Mouse (Mus musculus) WW6 (cell line): ENCODE results near the gene Gramd1a.

Experiments
- DNase-seq: peaks from one replicate; pipeline ENCODE4 v3.0.0-alpha.2; 2013; ENCODE audit warnings: low read depth, low spot score

Gramd1a gene

DNA sequence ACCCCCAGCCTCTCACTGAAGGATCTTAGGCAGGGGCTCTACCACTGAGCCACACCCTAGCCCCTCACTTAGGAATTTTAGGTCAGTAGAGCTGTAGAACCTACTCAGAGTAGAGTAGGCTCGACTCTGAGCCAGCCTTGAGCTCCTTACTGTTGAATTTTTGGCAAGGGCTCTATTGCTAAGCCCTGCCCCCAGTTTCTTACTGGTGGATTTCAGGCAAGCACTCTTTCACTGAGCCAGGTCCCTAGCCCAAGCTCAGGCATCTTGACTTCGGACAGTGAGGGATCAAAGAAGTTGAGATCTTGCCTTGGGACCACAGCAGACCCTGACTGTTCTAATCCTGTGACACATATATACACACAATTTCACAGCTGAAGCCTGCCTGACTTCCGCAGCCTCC, 32.0 kb downstream of the Gramd1a start:
- no peak for DNase-seq

DNA sequence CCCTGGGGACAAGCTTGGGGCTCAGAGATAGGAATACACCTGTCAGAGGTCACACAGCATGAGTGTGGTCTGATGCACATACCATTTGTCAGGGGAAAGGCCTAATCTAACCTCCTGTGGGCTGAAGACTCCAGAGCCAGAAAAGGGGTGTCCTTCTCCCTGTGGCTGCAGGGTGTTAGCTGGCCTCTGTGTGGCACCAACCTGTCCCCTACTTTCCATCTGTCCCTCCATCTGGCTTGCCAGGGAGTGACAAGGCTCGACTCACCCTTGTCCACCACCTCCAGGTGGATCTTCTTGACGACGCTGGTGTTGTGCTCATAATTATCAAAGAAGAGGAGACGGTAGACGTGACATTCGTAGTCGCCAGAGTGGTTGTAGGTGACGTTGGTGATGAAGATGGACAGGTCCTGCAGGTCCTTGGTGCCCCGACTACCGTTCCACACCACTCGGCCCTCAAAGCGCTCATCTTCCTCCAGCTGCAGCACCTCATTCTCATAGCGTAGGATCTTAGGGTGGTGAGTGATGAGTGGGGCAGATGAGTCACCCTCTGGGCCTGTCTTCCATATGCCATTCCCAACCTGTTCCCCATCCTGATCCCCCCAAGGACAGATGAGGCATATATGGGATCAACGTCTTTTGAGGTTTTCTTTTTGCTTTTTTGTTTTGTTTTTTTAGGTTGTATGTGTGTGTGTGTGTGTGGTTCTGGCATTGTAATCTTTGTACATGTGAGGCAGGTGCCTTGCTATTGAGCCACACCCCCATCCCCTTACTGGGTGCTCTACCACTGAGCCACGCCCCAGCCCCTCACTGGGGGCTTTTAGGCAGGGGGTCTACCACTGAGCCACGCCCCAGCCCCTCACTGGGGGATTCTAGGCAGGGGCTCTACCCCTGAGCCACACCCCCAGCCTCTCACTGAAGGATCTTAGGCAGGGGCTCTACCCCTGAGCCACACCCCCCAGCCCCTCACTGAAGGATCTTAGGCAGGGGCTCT, 32.8 kb downstream of the Gramd1a start:
- DNase-seq, result no peak

DNA sequence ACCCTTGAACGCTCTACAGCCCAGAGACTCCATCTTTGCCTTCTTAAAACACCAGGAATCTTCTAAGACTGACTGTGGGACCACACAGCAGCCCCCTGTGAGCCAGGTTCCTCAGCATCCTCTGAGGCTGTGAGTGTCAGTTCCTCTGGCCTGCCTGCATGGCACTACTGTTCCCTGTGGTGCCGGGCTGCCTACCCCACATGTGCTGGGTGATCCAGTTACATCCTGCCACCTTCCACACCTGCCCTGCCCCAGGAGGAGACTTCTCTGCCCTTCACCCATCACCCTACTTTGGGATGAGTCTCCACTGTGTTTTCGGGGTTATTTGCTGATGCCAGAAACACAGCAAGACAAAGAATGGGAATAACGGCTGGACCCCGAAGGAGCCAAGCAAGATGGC, 36.1 kb downstream of the Gramd1a start:
- no peak for DNase-seq

DNA sequence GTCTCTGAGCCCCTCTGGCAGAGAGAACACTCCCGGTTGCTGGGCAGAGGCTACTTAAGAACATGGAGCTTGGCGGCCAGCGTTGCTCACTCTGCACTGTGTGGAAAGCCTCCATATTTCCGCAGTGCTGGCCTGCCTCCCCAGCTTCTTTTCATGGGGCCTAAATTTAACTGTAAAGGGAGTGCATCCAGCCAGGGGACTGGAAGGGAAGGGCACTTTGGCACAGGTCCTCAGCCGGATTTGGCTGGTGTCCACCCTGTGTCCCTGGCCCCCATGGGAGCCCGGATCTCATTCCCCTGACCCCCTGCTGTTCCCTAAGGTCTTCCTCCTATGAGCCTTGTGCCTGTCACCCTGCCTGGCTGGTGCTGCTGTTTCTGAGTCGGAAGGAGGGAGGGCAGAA, 37.2 kb downstream of the Gramd1a start:
- no peak for DNase-seq

DNA sequence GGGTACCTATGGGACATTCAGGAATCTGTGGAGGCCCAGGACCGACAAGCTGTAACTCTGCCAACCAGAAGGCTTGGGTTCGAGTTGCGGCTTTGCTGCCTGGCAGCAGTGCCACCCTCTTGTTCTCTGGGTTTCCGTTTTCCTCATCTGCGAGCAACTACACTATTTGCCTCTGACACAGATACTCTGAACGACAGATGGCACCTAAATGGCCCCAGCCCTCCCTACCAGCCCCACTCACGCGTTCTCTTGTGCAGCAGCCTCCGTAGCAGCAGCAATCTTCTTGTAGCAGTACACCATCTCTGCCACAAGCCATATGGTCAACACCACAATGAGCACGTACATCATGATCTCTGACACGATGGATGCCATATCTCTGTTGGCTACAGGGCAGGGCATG, 38.2 kb downstream of the Gramd1a start:
- DNase-seq, result no peak

DNA sequence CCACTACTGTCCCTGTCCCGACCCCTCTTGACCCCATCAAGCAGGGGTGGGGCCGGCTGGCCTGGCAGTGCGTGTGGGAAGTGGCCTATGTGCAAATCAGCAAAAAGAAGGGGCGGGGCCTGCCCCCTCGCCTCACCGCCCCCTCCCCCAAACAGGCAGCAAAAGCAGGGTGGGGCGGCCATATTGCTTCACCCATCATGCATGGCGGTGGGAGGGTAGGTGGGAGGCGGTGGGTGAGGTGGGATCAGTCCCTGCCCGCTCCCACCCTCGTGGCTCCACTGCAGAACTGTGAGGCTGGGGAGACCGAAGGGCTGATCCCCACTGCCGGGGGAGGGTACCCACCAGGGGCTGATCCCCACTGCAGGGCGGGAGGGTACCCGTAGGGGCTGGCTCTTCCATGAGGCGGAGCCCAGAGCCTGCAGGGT, 39.0 kb downstream of the Gramd1a start:
- DNase-seq, result no peak

DNA sequence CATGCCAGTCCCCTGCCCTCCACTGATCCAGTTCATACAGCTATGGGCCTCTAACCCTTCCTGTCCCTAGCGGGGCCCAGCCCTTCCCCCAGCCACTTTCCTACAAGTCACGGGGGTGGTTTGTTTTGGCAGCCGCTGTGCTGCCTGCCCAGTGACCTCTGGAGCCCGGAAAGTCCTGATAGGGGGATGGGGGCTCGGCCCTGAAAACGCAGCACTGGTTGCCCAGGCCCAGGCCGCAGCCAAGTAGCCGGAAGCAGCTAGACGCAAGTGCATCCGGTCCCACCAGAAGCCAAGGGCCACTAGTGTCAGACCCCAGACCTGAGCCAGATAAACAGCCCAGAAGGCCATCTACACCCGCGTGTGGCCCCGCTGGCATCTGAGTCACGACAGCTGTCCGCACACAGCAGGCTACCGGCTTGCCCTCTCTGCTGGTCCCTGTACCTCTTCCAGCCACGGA, 40.1 kb downstream of the Gramd1a start:
- DNase-seq, result no peak

DNA sequence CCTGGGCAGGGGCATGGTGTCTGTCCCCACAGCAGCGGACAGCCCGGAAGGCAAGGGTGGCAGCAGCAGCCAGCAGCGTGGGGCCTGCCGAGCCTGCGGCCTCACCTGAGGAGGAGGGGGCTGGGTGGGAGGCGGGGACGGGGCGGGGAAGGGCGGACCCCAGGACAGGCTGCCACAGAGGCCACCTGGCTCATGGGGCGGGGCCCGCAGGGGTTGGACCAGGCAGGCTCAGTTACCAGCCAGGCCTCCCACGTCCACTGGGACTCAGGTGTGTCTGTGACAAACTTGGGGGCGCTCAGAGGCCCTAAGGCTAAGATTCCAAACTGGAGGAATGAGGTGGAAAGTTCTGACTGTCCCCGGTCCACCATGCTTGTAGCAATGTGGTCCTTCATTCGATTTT, 40.5 kb downstream of the Gramd1a start, which contains the start of gene Hpn:
Gene Hpn, minus strand, starts transcription at position 109 of the 400 bp plus-strand sequence.
- no peak for DNase-seq

DNA sequence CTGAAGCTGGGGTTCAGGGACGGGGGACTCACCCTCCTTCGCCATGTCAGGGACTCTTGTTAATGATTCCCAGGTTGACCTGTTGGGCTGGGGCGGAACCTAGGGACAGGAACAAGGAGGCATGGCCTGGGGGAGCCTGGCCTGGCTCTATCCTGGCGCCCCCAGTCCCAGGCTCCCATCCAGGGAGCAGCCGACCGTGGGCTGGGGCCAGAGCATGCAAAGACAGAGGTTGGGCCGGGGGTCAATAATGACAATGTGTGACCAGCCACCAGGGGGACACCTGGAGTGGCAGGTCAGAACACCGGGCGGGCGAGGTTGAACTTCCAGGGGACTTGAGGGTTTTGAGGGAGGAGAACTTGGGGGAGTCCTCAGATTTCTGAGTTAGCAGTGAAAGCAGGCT, 41.0 kb downstream of the Gramd1a start:
- DNase-seq, result no peak

DNA sequence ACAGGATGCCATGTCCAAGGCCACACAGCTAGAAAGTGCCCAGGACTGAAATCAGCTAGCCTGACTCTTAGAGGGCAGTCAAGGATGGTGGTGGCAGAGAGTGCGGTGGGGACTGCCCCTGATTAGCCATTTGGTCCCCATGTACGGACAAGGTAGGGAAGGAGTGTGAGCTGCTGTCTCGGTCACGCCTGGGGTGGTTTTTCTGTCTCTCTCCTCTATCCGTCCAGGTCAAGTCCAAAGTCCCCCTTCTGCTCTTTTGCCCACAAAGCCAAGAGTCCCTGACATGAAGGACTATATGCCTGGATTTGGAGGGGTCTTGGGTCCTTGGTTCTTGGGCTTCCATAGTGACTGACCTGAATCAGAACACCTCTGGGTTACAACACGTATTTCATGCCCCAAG, 41.9 kb downstream of the Gramd1a start:
- no peak for DNase-seq

DNA sequence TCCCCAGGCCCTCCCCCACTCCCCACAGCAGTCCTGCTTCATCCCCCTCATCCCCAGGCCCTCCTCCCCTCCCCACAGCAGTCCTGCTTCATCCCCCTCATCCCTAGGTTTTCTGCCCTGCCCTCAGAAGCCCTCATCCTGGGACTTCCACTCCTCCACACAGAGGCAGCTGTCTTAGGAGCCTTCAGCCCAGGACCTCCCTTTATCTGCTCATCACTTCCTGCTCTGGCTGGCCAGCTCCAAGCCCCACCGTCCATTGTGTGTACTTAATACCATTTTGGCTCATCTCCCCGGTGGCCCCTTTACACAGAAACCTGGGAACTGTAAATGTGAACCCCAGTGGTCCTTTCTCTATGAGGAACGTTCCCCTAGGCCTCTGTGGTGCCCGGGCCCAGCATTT, 43.7 kb downstream of the Gramd1a start:
- no peak for DNase-seq

DNA sequence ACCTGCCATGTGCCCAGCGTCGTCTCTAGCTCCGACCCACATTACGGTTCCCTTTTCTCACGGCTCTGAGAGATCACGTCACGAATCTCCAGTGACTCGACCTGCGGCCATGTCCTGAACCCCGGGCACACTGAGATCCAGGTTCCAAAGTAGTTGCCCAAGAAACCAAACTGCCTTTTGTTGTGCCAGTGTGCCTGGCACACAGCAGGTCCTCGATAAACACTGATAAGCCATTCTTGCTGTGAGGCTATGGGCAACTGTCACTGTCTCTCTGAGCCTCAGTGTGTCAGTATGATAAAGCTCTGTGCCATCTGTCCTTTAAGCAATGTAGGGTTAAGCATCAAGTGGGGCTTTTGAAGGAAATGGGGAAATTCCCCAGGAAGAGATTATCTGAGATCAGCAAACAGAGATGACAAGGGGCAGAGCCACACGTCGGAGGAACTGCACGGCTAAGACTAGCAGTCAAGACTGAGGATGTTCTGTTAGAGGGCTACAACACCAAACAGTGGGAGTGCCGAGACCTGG, 44.8 kb downstream of the Gramd1a start:
- DNase-seq, result no peak

DNA sequence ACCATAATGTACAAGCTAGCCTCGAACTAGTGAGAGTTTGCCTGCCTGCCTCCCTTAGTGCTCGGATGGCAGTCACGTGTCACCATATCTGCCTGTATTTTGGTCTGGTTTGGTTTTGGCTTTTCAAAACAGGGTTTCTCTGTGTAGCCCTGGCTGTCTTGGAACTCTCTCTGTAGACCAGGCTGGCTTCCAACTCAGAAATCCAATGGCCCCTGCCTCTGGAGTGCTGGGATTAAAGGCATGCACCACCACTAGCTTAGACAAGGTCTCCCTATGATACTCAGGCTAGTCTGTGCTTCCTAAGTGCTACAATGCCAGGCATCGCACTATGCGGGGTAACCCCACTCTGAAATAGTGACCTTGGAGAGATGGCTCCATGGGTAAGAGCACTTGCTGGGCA, 45.9 kb downstream of the Gramd1a start:
- no peak for DNase-seq

DNA sequence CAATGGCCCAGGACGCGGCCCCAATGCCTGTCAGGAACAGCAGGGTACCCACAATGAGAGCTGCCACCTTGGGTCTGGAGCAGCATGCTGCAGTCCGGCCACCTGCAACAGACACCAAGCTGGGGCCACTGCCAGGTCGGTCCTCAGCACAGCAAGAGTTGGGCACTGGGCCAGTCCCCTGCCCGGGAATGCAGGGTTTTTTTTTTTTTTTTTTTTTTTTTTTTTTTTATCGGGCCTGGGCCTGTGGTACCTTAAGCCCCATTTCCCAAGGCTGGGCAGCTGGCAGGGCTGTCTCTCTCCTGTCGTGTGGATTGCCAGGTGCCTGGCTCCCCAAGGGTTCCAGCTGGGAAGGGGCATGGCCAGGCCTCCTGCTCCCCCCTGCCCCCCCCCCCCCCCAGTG, 46.6 kb downstream of the Gramd1a start:
- DNase-seq, result no peak

DNA sequence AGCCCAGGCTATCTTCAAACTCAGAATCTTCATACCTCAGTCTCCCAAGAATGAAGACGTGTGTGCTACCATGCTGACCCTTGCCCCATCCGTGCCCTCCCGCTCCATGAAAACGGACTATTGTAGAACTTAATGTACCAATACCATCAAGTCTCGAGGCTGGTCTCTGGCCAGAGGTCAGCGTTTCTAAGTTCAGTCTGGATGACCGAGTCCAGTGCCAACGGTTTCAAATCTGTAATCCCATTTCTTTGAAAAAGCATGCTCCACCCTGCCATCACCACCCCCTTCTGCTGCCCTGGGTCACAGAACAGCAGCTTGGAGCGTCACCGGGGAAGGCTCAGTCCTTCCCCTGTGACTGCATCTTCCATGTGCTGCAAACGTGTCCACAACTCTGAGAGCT, 47.9 kb downstream of the Gramd1a start:
- no peak for DNase-seq

DNA sequence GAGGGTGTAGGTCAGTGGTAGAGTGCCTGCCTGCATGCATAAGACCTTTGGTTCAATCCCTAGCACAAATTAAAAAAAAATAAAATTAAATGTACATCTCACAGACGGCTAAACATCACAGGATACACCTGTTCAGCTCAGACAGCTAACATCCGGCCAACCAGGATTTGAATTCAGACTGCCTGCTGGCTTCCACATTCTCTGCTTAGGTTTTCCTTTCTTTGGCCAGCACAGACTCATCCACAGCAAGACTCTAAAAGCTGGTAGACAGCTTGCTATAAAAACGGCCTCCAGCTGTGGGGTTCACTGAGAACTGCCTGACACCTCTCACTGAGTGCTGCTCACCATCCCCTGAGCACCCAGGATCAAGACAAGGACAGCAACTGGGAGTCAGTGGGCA, 49.5 kb downstream of the Gramd1a start:
- no peak for DNase-seq

DNA sequence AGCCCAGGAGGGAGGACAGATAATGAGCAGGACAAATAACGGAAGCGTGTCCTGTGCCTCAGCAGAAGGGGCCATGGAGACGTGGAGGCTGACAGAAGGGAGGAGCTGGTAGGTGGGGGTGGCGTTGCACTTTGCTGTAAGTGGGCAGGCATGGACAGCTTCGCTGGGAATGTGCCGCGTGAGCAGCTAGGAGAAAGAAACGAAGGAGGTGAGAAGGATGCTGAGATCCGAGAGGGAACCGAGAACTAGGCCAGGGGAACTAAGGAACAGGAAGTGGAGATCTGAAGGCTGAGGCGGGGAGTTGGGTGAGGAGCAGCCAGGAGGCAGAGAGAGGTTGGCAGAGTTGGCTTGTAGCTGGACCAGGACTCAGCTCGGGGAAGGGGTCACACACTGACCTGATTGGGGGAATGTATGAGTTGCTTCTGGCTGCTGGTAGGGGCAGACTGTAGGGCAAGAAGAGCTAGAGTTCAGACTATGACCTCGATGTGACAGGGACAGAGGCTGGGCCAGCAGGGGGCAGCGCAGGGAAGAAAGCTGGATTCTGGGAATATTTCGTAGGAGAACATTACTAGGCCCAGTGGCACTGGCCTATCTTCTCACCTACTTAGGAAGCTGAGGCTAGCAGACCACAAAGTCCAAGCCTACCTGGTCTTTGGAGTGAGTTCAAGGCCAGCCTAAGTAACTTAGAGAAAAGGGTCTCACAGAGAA, 50.5 kb downstream of the Gramd1a start:
- no peak for DNase-seq

DNA sequence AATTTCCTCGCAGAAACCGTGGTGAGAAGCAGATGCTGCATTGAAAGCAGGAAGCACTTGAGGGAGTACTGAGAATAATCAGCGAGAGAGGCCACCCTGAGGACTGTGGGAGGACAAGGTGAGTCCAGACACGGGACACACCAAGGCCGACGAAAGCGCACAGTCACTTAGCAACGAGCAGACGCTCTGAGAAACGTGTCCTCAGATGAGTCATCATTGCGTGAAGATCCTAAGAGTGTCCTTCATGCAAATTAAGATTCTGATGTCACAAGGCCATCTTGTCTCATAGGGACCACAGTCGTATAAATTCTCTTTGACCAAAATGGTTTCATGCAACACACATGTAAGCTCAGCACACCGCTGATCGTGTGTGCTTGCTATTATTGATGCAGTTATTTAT, 54.9 kb downstream of the Gramd1a start:
- DNase-seq, result no peak

DNA sequence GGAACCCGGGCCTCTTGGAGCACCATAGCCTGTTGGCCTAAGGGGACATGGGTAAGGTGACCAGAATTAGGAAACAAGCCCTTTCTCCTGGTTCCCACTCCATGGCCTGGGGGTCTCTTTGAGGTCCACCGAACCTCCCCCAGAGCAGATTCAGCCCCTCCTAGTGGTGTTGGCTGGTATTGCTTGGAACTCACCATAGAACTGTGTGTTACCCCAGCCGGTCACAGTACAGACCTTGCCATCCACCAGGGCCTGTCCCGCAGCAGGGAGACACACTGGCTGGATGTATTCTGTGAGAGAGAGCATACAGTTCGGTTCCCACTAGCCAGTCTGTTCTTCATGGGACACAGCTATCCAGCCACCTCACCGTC, 56.1 kb downstream of the Gramd1a start:
- no peak for DNase-seq

DNA sequence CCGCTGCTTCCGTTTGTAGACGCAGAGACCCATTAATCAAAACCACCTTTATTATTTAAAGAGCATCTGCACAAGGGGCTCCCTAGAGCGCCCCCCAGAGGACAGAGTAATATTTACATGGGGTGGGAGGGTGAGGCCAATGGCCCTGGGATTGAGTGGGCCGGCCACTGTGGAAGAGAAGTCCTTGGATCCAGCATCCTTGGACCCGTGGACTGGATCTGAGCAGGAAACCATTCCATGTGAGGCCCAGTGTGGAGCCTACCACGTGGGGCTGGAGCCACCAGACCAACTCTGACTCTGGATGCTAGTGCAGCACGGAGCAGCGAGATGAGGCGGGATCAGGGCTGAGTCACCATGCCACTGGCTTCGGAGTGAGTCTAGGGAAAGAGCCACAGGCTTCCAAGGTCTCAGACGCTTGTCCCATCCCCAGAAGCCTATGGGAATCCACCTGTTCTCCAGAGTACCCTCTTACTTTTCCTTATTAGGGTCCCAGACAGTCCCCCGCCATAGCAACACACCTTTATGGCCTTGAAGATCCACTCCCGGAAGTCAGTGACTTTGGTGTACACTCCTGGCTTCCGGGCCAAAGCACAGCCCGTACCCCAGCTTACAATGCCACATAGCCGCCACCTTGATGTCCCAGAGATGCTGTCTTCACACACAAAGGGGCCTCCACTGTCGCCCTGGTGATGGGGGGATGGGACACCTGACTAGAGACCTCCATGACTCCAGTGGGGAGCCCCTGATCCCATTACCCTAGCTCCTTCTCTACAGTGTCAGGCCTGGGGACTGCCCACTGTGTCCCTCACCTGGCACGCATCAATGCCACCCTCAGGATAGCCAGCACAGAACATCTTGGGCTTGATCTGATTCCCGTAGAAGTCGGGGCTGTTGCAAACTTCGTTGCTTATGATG, 56.7 kb downstream of the Gramd1a start:
- no peak for DNase-seq

DNA sequence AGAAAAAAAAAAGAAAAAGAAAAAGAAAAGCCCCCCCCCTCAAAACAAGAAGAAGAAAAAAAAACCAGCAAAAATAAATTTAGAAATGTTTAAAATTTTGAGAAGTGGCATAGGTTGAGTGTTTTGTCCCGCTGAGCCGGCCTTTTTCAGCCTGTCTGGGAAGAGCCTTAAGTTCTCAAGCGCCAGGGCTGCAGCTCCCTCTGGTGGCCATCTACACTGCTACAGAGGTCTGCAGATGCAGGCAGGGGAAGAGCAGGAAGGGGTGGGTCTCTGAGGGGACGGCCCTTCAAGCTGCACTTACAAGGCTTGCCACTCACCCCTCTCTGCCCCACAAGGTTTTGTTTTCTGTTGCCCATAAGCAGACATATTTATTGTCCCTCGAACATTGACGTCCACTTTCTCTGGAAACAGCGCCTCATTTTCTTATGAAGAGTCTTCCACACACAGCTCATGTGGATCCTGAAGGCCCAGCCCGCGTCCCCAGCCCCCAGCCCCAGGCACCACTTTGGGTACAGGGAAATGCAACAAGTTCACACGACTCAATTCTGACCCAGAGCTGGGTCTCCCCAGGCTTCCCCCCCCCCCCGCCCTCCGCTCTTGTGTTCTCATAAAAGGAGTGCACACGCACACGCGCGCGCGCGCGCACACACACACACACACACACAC, 58.0 kb downstream of the Gramd1a start:
- DNase-seq, result peak; percentile 83
